Mouse (Mus musculus) limb, embryonic 11.5 days (tissue): Measurements from ENCODE around the gene Pxk. TPM values are rescaled to one million over a fixed set of nuclear protein-coding genes. Genes with fewer than 3 reads are reported as not detected.
"Not testable (repeated sequence)": the region's sequence is repeated elsewhere in the genome, so short reads cannot be mapped to it uniquely, and the experiment has no call there.

Experiments used
- ATAC-seq: fragments of 200-750 bp; cut with Nextera tagmentation; 2 replicates; pipeline ENCODE4 v1.8.0; 2017; ENCODE audit warnings: low read depth; ENCODE audit not compliant: insufficient number of reproducible peaks, low FRiP score, low TSS enrichment
- DNase-seq: peaks from one replicate; pipeline ENCODE4 v3.0.0-alpha.2; 2015; ENCODE audit warnings: low spot score
- H3K27ac ChIP-seq: fragments of 300-500 bp; sonication (generic); replicated peaks from 2 replicates; pipeline ENCODE4 v1.5.1; 2014; ENCODE audit warnings: low read depth, mild to moderate bottlenecking, low read length
- H3K27me3 ChIP-seq: fragments of 300-500 bp; sonication (generic); 2 replicates; pipeline ENCODE4 v1.6.1; 2014; ENCODE audit warnings: mild to moderate bottlenecking, low read length, mixed read lengths; ENCODE audit not compliant: control insufficient read depth, insufficient read depth
- H3K36me3 ChIP-seq: fragments of 300-500 bp; sonication (generic); 2 replicates; pipeline ENCODE4 v1.6.1; 2014; ENCODE audit warnings: mild to moderate bottlenecking, low read length, moderate library complexity, mixed read lengths; ENCODE audit not compliant: control insufficient read depth, insufficient read depth
- H3K4me1 ChIP-seq: fragments of 300-500 bp; sonication (generic); 2 replicates; pipeline ENCODE4 v1.6.1; 2014; ENCODE audit warnings: low read length, mixed read lengths; ENCODE audit not compliant: control insufficient read depth, insufficient read depth
- H3K4me2 ChIP-seq: fragments of 300-500 bp; sonication (generic); 2 replicates; pipeline ENCODE4 v1.6.1; 2014; ENCODE audit warnings: low read depth, mild to moderate bottlenecking, moderate library complexity; ENCODE audit not compliant: severe bottlenecking
- H3K4me3 ChIP-seq: fragments of 300-500 bp; sonication (generic); 2 replicates; pipeline ENCODE4 v1.5.1; 2014; ENCODE audit warnings: low read depth, low read length
- H3K9ac ChIP-seq: fragments of 300-500 bp; sonication (generic); 2 replicates; pipeline ENCODE4 v1.6.1; 2014; ENCODE audit warnings: mild to moderate bottlenecking, low read length
- H3K9me3 ChIP-seq: fragments of 300-500 bp; sonication (generic); 2 replicates; pipeline ENCODE4 v1.6.1; 2016; ENCODE audit warnings: low read length; ENCODE audit not compliant: control insufficient read depth
- WGBS: fragments of 180-500 bp; shearing (Covaris S2); extraction: QIAGEN DNeasy Blood & Tissue Kit; methylation state at CpG from one replicate; pipeline ENCODE4 v1.1.7; 2014; 5-methylcytosine and 5-hydroxymethylcytosine counted together
- polyA plus RNA-seq: library from polyadenylated mRNA; unstranded; fragments of >200 nt; fragmentation: Nextera tagmentation; extraction: Ambion mirVana; gene quantifications from 2 replicates; pipeline ENCODE4 v1.2.1, GENCODE M21; 2014

Pxk gene
- polyA plus RNA-seq, 1 experiment from 2014 or later, result 26.2 TPM

- not testable (repeated sequence) for H3K4me1 ChIP-seq, H3K4me2 ChIP-seq, H3K36me3 ChIP-seq, H3K9ac ChIP-seq, H3K4me3 ChIP-seq, H3K27me3 ChIP-seq, DNase-seq, ATAC-seq, H3K9me3 ChIP-seq, H3K27ac ChIP-seq
- 98% methylated on average over 10 of the region's 10 CpGs for WGBS
These were observed 25.6 kb downstream of the Pxk start for GRCm38 (mm10) chr14:8123611-8124010.

DNA sequence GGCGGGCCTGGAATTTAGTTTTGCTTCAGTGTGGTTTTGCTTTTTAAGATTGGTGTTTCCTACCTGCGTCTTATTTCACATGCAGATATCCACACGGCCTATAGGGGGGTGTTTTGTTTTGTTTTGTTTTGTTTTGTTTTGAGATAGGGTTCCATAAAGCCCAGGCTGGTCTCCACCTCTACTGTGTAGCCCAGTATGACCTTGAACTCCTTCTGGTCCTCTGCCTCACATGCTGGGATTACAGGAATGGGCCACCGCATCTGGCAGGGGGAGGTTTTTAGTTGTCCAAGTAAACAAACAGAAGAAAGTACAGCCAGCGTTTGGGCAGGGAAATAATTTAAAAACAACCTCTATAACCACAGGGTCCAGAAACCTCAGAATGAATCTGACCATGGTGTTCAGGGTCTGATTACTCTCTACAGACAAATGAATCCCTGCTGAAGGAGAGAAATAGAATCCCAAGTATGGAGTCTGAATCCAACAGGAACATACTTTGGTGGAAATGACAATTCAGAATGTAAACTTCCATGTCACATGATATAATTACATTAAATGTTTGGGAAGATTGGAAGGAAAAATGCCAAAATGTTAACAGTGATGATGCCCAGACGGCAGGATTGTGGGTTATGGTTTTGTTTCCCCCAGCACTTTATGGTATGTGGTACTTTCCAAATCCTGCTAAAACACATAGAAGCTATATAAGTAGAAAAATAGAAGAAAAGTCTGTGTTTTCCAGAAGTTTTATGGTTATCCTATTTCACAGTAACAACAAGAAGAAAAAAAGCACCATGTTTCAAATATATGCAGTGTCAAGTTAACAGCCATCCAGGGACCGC is 26.3 kb downstream of the Pxk start:
- 87% methylated on average over 7 of the region's 7 CpGs for WGBS
- Histone ChIP-seq H3K27ac (no peak overlapping the region), H3K4me3 (no peak overlapping the region), H3K27me3 (no peaks in the 10 kb centered on the region), H3K4me2 (no peak overlapping the region), H3K9ac (no peak overlapping the region), H3K36me3 (no peaks in the 10 kb centered on the region), H3K4me1 (no peaks in the 10 kb centered on the region), H3K9me3 (no peaks in the 10 kb centered on the region)
- DNase-seq (no peak), ATAC-seq (no peak)

- WGBS, result 57% methylated on average over 5 of the region's 5 CpGs
- Histone ChIP-seq H3K9ac (no peak overlapping the region), H3K27me3 (no peaks in the 10 kb centered on the region), H3K36me3 (no peaks in the 10 kb centered on the region), H3K4me3 (no peak overlapping the region), H3K4me2 (no peak overlapping the region), H3K4me1 (no peaks in the 10 kb centered on the region), H3K9me3 (no peaks in the 10 kb centered on the region), H3K27ac (no peak overlapping the region)
- ATAC-seq (no peak), DNase-seq (no peak)
These were observed 30.0 kb downstream of the Pxk start for GRCm38 (mm10) chr14:8127971-8128370.

DNA sequence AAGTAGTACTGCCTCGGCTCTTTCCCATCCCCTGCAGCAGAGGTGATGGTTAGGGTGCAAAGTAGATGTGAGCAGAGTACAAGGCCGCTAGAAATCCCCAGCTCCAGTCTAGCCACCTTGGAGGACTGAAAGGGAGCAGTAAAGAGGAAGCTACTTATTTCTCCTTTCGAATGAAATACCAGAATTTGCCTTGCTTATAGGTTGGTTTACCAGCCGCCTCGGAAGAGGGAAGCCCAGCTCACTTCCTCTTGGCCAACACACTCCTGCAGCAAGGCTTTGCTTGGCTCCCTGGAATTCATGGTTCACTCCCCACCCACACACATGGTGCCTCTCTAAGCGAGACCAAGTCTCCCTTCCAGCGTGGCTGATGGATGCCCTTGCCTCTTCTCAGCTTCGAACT is 34.8 kb downstream of the Pxk start:
- H3K27ac ChIP-seq, result no peak overlapping the region
- H3K9me3 ChIP-seq, result no peaks in the 10 kb centered on the region
- H3K4me3 ChIP-seq, result no peak overlapping the region
- H3K4me1 ChIP-seq, result no peaks in the 10 kb centered on the region
- no peaks in the 10 kb centered on the region for H3K36me3 ChIP-seq
- DNase-seq (no peak), ATAC-seq (no peak)
- no peak overlapping the region for H3K9ac ChIP-seq
- 87% methylated on average over 8 of the region's 8 CpGs for WGBS
- H3K4me2 ChIP-seq, result no peak overlapping the region
- no peaks in the 10 kb centered on the region for H3K27me3 ChIP-seq

DNA sequence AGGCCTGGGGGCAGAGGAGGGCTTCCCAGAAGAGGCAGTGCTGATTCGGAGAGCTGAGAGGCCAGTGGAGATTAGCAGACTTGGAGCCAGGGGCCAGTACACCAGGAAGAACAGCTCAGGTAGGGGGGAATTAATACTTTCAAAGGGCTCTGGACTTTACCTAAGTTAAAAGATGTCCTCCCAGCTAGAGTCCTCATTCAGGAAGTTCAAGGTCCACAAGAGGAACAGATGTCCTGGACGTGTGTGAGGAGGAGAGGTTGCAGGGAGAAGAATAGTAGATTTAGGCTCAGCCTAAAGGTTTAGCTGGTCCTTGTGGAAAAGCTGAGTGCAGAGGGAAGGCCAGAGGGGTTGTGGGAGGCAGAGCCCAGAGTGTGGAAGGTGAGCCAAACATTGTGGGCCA is 36.2 kb downstream of the Pxk start:
- DNase-seq (no peak), ATAC-seq (no peak)
- Histone ChIP-seq H3K4me3 (no peak overlapping the region), H3K4me1 (no peaks in the 10 kb centered on the region), H3K36me3 (no peaks in the 10 kb centered on the region), H3K27me3 (no peaks in the 10 kb centered on the region), H3K9me3 (no peaks in the 10 kb centered on the region), H3K4me2 (no peak overlapping the region), H3K9ac (no peak overlapping the region), H3K27ac (no peak overlapping the region)
- WGBS, result 65% methylated on average over 2 of the region's 2 CpGs

DNA sequence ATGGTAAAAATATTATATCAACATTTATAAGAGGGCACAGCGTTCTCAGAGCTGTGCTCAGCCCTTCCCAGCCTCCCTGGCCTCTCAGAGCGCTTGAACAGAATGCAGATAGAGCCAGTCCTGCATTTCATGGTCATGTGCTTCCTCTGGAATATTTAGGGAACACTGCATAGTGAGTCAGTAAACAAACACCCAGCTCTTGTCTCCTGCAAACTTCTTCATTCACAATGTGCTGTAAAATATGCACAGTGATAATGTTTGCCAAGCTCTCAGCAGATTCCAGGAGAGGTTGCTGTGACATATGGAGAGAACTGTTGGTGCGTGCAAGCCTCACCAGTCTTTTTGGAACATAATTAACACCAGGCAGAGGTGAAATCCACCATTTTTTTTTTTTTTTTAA is 37.1 kb downstream of the Pxk start:
- WGBS, result 66% methylated on average over 3 of the region's 3 CpGs

DNA sequence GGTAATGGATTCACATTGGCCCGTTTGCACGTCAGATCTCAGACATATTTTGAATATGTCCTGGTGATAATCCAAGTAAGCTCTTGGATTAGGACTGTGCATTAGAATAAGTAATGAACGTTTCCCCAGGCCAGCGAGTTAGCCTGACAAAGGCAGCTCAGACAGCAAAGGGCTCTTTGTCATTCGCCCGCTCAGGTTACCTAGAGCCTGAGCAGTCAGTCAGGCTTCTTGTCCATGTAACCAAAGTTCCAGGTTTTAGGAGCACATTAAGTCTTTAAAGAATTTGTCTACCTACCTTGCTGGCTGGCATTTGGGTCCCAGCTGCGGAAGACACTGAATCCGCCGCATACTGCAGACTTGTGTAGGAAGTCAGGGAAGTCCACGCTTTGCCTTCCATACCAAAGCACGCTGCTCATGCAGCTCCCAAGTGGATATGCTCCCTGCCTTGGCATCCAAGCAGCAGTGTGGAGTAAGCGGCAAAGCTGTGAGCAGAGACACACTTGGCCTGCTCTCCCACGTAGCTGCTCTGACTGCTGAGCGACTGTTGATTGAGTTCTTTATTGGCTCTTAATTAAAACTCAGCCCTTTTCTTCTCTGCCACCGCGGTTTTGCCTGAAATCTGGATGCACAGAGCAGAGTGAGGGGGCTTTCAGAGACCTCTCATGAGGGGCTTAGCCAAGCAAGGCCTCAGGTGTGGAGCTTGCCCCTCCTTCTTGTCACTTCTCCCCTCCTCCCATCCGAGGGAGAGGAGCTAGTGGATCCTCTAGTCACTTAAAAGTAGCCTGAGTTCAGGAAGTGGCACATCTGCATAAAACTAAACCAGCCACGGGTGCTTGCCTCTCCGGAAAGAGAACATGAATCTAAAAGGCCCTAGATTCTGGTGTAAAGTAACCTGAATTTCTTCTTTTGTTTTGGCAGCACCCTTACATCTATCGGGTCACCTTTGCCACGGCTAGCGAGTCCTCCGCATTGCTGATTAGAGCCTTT is 42.0 kb downstream of the Pxk start:
- no peak for DNase-seq
- Histone ChIP-seq H3K36me3 (no peaks in the 10 kb centered on the region; the same call in 1 of the 2 replicates), H3K4me3 (no peak overlapping the region), H3K4me1 (no peaks in the 10 kb centered on the region), H3K9ac (no peak overlapping the region), H3K4me2 (no peak overlapping the region), H3K27me3 (no peaks in the 10 kb centered on the region), H3K27ac (no peak overlapping the region), H3K9me3 (no peaks in the 10 kb centered on the region; the same call in 1 of the 2 replicates)
- no peak for ATAC-seq
- WGBS, result 60% methylated on average over 23 of the region's 23 CpGs

More for the DNA sequence above, 37.1 kb downstream of the Pxk start:
- H3K4me1 ChIP-seq, result no peaks in the 10 kb centered on the region
- no peak overlapping the region for H3K4me2 ChIP-seq
- H3K9ac ChIP-seq, result no peak overlapping the region
- H3K9me3 ChIP-seq, result no peaks in the 10 kb centered on the region
- H3K27me3 ChIP-seq, result no peaks in the 10 kb centered on the region
- DNase-seq (no peak), ATAC-seq (no peak)
- no peaks in the 10 kb centered on the region for H3K36me3 ChIP-seq
- no peak overlapping the region for H3K4me3 ChIP-seq
- H3K27ac ChIP-seq, result no peak overlapping the region

GRCm38 (mm10) chr14:8141131-8141530 is 43.1 kb downstream of the Pxk start:
- no peaks in the 10 kb centered on the region for H3K27me3 ChIP-seq
- no peaks in the 10 kb centered on the region; the same call in 1 of the 2 replicates for H3K9me3 ChIP-seq
- ATAC-seq (no peak), DNase-seq (no peak)
- H3K9ac ChIP-seq, result no peak overlapping the region
- no peak overlapping the region for H3K4me2 ChIP-seq
- H3K27ac ChIP-seq, result no peak overlapping the region
- WGBS, result 84% methylated on average over 2 of the region's 2 CpGs
- H3K4me3 ChIP-seq, result no peak overlapping the region
- no peaks in the 10 kb centered on the region for H3K4me1 ChIP-seq
- no peaks in the 10 kb centered on the region; the same call in 1 of the 2 replicates for H3K36me3 ChIP-seq
